Mouse (Mus musculus) embryonic facial prominence, embryonic 10.5 days (tissue): ENCODE measurements around the gene Pogk. TPM values are rescaled to one million over a fixed set of nuclear protein-coding genes. Genes with fewer than 3 reads are reported as not detected.

Experiments
- DNase-seq: peaks from one replicate; pipeline ENCODE4 v3.0.0-alpha.2; 2017; ENCODE audit warnings: low spot score
- H3K27ac ChIP-seq: fragments of 300-500 bp; sonication (generic); replicated peaks from 2 replicates; pipeline ENCODE4 v1.5.1; 2016; ENCODE audit warnings: mild to moderate bottlenecking
- H3K27me3 ChIP-seq: fragments of 300-500 bp; sonication (generic); replicated peaks from 2 replicates; pipeline ENCODE4 v1.6.1; 2016; ENCODE audit warnings: low read depth, mild to moderate bottlenecking; ENCODE audit not compliant: poor library complexity, severe bottlenecking
- H3K36me3 ChIP-seq: fragments of 300-500 bp; sonication (generic); replicated peaks from 2 replicates; pipeline ENCODE4 v1.6.1; 2016; ENCODE audit warnings: mild to moderate bottlenecking, moderate library complexity
- H3K4me1 ChIP-seq: fragments of 300-500 bp; sonication (generic); 2 replicates; pipeline ENCODE4 v1.6.1; 2016
- H3K4me3 ChIP-seq: fragments of 300-500 bp; sonication (generic); 2 replicates; pipeline ENCODE4 v1.5.1; 2016; ENCODE audit warnings: mild to moderate bottlenecking, moderate library complexity
- H3K9me3 ChIP-seq: fragments of 300-500 bp; sonication (generic); 2 replicates; pipeline ENCODE4 v1.6.1; 2016; ENCODE audit warnings: mild to moderate bottlenecking
- WGBS: fragments of 180-500 bp; shearing (Covaris S2); methylation state at CpG from one replicate; pipeline ENCODE4 v1.1.7; 2016; 5-methylcytosine and 5-hydroxymethylcytosine counted together
- polyA plus RNA-seq: library from polyadenylated mRNA; unstranded; fragments of >200 nt; fragmentation: Nextera tagmentation; extraction: Ambion mirVana; gene quantifications from 2 replicates; pipeline ENCODE4 v1.2.1, GENCODE M21; 2016

Gene Pogk
- polyA plus RNA-seq, 1 experiment from 2014 or later, result 28.2 TPM

GRCm38 (mm10) chr1:166363122-166363521 lies 46.5 kb downstream of the Pogk start:
- Histone ChIP-seq H3K27ac (no peak overlapping the region), H3K36me3 (no peaks in the 10 kb centered on the region), H3K4me1 (no peaks in the 10 kb centered on the region), H3K4me3 (no peak overlapping the region), H3K27me3 (no peaks in the 10 kb centered on the region), H3K9me3 (no peaks in the 10 kb centered on the region)
- DNase-seq, result no peak

- Histone ChIP-seq H3K27me3 (no peaks in the 10 kb centered on the region), H3K27ac (no peak overlapping the region), H3K36me3 (no peaks in the 10 kb centered on the region), H3K9me3 (no peaks in the 10 kb centered on the region), H3K4me1 (no peaks in the 10 kb centered on the region), H3K4me3 (no peak overlapping the region)
- no peak for DNase-seq
- WGBS, result 82% methylated on average over 3 of the region's 3 CpGs
Measured at GRCm38 (mm10) chr1:166362659-166363058, 47.0 kb downstream of the Pogk start.

GRCm38 (mm10) chr1:166361842-166362241 lies 47.8 kb downstream of the Pogk start:
- Histone ChIP-seq H3K27ac (no peak overlapping the region), H3K36me3 (no peaks in the 10 kb centered on the region), H3K4me3 (no peak overlapping the region), H3K4me1 (no peaks in the 10 kb centered on the region), H3K27me3 (no peaks in the 10 kb centered on the region), H3K9me3 (no peaks in the 10 kb centered on the region)
- no peak for DNase-seq
- 81% methylated on average over 3 of the region's 3 CpGs for WGBS

- no peak for DNase-seq
- Histone ChIP-seq H3K4me1 (no peaks in the 10 kb centered on the region), H3K4me3 (no peak overlapping the region), H3K27ac (no peak overlapping the region), H3K27me3 (no peaks in the 10 kb centered on the region), H3K36me3 (no peaks in the 10 kb centered on the region), H3K9me3 (no peaks in the 10 kb centered on the region)
- 78% methylated on average over 5 of the region's 5 CpGs for WGBS
Measured at GRCm38 (mm10) chr1:166360896-166361295, 48.8 kb downstream of the Pogk start.

- H3K36me3 ChIP-seq, result no peaks in the 10 kb centered on the region
- no peaks in the 10 kb centered on the region for H3K9me3 ChIP-seq
- DNase-seq, result peak; percentile 90
- WGBS, result 27% methylated on average over 14 of the region's 14 CpGs
- H3K27me3 ChIP-seq, result no peaks in the 10 kb centered on the region
- no peak overlapping the region for H3K4me3 ChIP-seq
- no peaks in the 10 kb centered on the region for H3K4me1 ChIP-seq
- H3K27ac ChIP-seq, result no peak overlapping the region
Measured at GRCm38 (mm10) chr1:166360157-166360855, 49.4 kb downstream of the Pogk start.

GRCm38 (mm10) chr1:166349751-166350150 lies 59.9 kb downstream of the Pogk start:
- Histone ChIP-seq H3K9me3 (no peaks in the 10 kb centered on the region), H3K36me3 (no peaks in the 10 kb centered on the region), H3K4me3 (no peak overlapping the region), H3K27ac (no peak overlapping the region), H3K4me1 (peaks cover 19% of the 10 kb centered on the region), H3K27me3 (no peaks in the 10 kb centered on the region)
- DNase-seq, result peak; percentile 66
- WGBS, result 60% methylated on average over 11 of the region's 11 CpGs

GRCm38 (mm10) chr1:166349341-166349740 lies 60.3 kb downstream of the Pogk start:
- Histone ChIP-seq H3K4me3 (no peak overlapping the region), H3K27me3 (no peaks in the 10 kb centered on the region), H3K4me1 (peaks cover 19% of the 10 kb centered on the region), H3K27ac (no peak overlapping the region), H3K9me3 (no peaks in the 10 kb centered on the region), H3K36me3 (no peaks in the 10 kb centered on the region)
- peak; percentile 22 for DNase-seq
- 63% methylated on average over 3 of the region's 3 CpGs for WGBS

- Histone ChIP-seq H3K27me3 (no peaks in the 10 kb centered on the region), H3K9me3 (no peaks in the 10 kb centered on the region), H3K36me3 (no peaks in the 10 kb centered on the region), H3K4me3 (no peak overlapping the region), H3K27ac (no peak overlapping the region), H3K4me1 (peaks cover 19% of the 10 kb centered on the region)
- DNase-seq, result no peak
- WGBS, result 83% methylated on average over 3 of the region's 3 CpGs
Measured at GRCm38 (mm10) chr1:166346906-166347305, 62.8 kb downstream of the Pogk start.

GRCm38 (mm10) chr1:166345602-166346001 lies 64.1 kb downstream of the Pogk start:
- Histone ChIP-seq H3K4me3 (no peak overlapping the region), H3K27me3 (no peaks in the 10 kb centered on the region), H3K36me3 (no peaks in the 10 kb centered on the region), H3K4me1 (peaks cover 19% of the 10 kb centered on the region), H3K27ac (no peak overlapping the region), H3K9me3 (no peaks in the 10 kb centered on the region)
- 96% methylated on average over 6 of the region's 6 CpGs for WGBS
- DNase-seq, result no peak

- WGBS, result 75% methylated on average over 8 of the region's 8 CpGs
- Histone ChIP-seq H3K27me3 (no peaks in the 10 kb centered on the region), H3K4me1 (peaks cover 11% of the 10 kb centered on the region), H3K27ac (no peak overlapping the region), H3K4me3 (no peak overlapping the region), H3K9me3 (no peaks in the 10 kb centered on the region), H3K36me3 (no peaks in the 10 kb centered on the region)
- DNase-seq, result no peak
Measured at GRCm38 (mm10) chr1:166344300-166345077, 65.2 kb downstream of the Pogk start.

GRCm38 (mm10) chr1:166343586-166343985 lies 66.1 kb downstream of the Pogk start:
- Histone ChIP-seq H3K27ac (no peak overlapping the region), H3K27me3 (no peaks in the 10 kb centered on the region), H3K4me1 (peaks cover 6% of the 10 kb centered on the region), H3K9me3 (no peaks in the 10 kb centered on the region), H3K36me3 (no peaks in the 10 kb centered on the region), H3K4me3 (no peak overlapping the region)
- 80% methylated on average over 5 of the region's 5 CpGs for WGBS
- DNase-seq, result no peak

GRCm38 (mm10) chr1:166342539-166342938 lies 67.1 kb downstream of the Pogk start:
- 88% methylated on average over 1 of the region's 1 CpGs for WGBS

GRCm38 (mm10) chr1:166342060-166342459 lies 67.6 kb downstream of the Pogk start:
- Histone ChIP-seq H3K4me1 (no peaks in the 10 kb centered on the region; the same call in 1 of the 2 replicates), H3K27me3 (no peaks in the 10 kb centered on the region), H3K27ac (no peak overlapping the region), H3K9me3 (no peaks in the 10 kb centered on the region), H3K36me3 (no peaks in the 10 kb centered on the region), H3K4me3 (no peak overlapping the region)
- 60% methylated on average over 2 of the region's 2 CpGs for WGBS
- no peak for DNase-seq

More at GRCm38 (mm10) chr1:166342539-166342938, 67.1 kb downstream of the Pogk start:
- Histone ChIP-seq H3K9me3 (no peaks in the 10 kb centered on the region), H3K4me3 (no peak overlapping the region), H3K27me3 (no peaks in the 10 kb centered on the region), H3K27ac (no peak overlapping the region), H3K4me1 (no peaks in the 10 kb centered on the region; the same call in 1 of the 2 replicates), H3K36me3 (no peaks in the 10 kb centered on the region)
- DNase-seq, result no peak
